Mouse (Mus musculus) macrophage (primary cell): ENCODE results near the gene Mgst1. TPM values are rescaled to one million over a fixed set of nuclear protein-coding genes. Genes with fewer than 3 reads are reported as not detected.

Source experiments
- H3K27ac ChIP-seq: fragments of 350-480 bp; formaldehyde crosslinking; 2 replicates; pipeline ENCODE4 v1.9.0; 2021
- H3K36me3 ChIP-seq: fragments of 350-480 bp; formaldehyde crosslinking; 2 replicates; pipeline ENCODE4 v1.9.0; 2021; ENCODE audit errors: inconsistent target
- H3K4me3 ChIP-seq: fragments of 350-480 bp; formaldehyde crosslinking; 2 replicates; pipeline ENCODE4 v1.9.0; 2021; ENCODE audit errors: inconsistent target
- H3K79me2 ChIP-seq: fragments of 350-480 bp; formaldehyde crosslinking; 2 replicates; pipeline ENCODE4 v1.9.0; 2021; ENCODE audit errors: inconsistent target
- WGBS: methylation state at CpG from one replicate; pipeline ENCODE4 v1.1.7; 2026; ENCODE audit warnings: inconsistent platforms; ENCODE audit not compliant: missing documents; 5-methylcytosine and 5-hydroxymethylcytosine counted together
- polyA plus RNA-seq: library from polyadenylated mRNA; stranded (reverse); fragments of 250-400 nt; gene quantifications from 3 replicates; pipeline ENCODE4 v1.2.4, GENCODE M21; 2018; ENCODE audit warnings: inconsistent platforms

Mgst1 gene
- polyA plus RNA-seq, 1 experiment from 2014 or later, result 243 TPM

- no peaks in the 10 kb centered on the region for H3K36me3 ChIP-seq
- no peak overlapping the region for H3K4me3 ChIP-seq
- H3K79me2 ChIP-seq, result no peaks in the 10 kb centered on the region
- 75% methylated on average over 7 of the region's 7 CpGs for WGBS
- no peak overlapping the region for H3K27ac ChIP-seq
Observed at GRCm38 (mm10) chr6:138163920-138164319, 23.8 kb downstream of the Mgst1 start.

GRCm38 (mm10) chr6:138171480-138172224, 31.5 kb downstream of the Mgst1 start:
- H3K27ac ChIP-seq, result no peak overlapping the region
- H3K4me3 ChIP-seq, result no peak overlapping the region
- WGBS, result 60% methylated on average over 11 of the region's 15 CpGs
- H3K79me2 ChIP-seq, result no peaks in the 10 kb centered on the region
- H3K36me3 ChIP-seq, result no peaks in the 10 kb centered on the region

Other genes starting within 250 kb of the Mgst1 start
- not detected in 3 replicates for gene Slc15a5, start 60.4 kb upstream of the Mgst1 start, polyA plus RNA-seq